Mouse (Mus musculus): ENCODE results near the gene Mbl2.

DNA sequence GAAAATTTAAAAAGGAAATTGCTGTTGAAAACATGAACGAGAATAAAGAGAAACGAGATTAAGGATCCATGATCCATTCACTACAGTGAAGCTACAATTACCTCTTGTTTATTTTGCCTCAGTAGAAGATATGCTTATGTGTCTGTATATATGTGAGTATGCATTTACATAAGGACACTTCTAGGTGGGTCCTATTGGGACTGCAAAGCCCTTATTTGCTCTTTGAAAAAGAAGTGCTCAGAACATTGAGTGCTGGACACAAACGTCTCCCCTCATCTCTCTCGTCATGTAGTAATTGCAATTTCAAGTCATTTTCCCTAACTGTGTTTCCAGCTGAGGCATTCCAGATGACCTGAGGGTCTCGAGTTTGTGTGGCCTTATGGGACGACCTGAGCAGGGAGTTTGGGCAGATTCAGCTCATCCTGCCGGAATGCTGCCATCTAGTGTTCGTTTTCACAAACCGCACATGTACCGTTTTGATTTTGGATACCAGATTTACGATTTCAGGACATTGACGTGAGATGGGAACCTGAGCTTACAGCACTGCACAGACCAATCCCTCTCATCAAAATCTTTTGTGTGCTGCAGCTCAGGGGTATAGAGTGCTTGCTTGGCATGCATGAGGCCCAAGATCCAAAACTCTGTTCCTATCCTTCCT lies 27.5 kb upstream of the Mbl2 start:
- peak; percentile 38; the same call in 1 of the 2 replicates for TF ChIP-seq ZC3H11A (IDR thresholded peaks at IDR 0.05; ENCODE audit: low read depth, low read length)
- TF ChIP-seq GATA1 (IDR thresholded peaks at IDR 0.05; ENCODE audit: low read depth, low read length) = no peak
- TF ChIP-seq CTCF (IDR thresholded peaks at IDR 0.05 in 2 of 3, conservative IDR thresholded peaks at IDR 0.05 in 1 of 3; ENCODE audit: control insufficient read depth in 1 of 3, insufficient read depth in 1 of 3, low read depth in 2 of 3, low read length in 3 of 3, poor library complexity in 1 of 3, severe bottlenecking in 1 of 3) = peak; percentile 72 to 86 (median 76)
- TF ChIP-seq CHD1 (IDR thresholded peaks at IDR 0.05; ENCODE audit: low read depth, low read length) = no peak
- no peak for TF ChIP-seq POLR2AphosphoS5 (IDR thresholded peaks at IDR 0.05; ENCODE audit: borderline replicate concordance, low read depth, low read length)
- no peak for TF ChIP-seq POLR2A (IDR thresholded peaks at IDR 0.05; ENCODE audit: control insufficient read depth in 1 of 2, insufficient read depth in 1 of 2, low read depth in 1 of 2, low read length in 2 of 2, poor library complexity in 1 of 2)
- no peak for TF ChIP-seq USF2 (IDR thresholded peaks at IDR 0.05; ENCODE audit: borderline replicate concordance in 1 of 2, insufficient read depth in 1 of 2, low read depth in 1 of 2, low read length in 2 of 2)
- TF ChIP-seq MAX (IDR thresholded peaks at IDR 0.05; ENCODE audit: low read length) = peak; percentile 36; the same call in 1 of the 2 replicates
- no peak for TF ChIP-seq EP300 (IDR thresholded peaks at IDR 0.05; ENCODE audit: low read depth in 1 of 2, low read length in 2 of 2)
